Mouse (Mus musculus): ENCODE measurements around the gene Gucy2e.
A peak's percentile ranks its signal among the peaks of the same experiment; 100 is the strongest.

Gucy2e gene

DNA sequence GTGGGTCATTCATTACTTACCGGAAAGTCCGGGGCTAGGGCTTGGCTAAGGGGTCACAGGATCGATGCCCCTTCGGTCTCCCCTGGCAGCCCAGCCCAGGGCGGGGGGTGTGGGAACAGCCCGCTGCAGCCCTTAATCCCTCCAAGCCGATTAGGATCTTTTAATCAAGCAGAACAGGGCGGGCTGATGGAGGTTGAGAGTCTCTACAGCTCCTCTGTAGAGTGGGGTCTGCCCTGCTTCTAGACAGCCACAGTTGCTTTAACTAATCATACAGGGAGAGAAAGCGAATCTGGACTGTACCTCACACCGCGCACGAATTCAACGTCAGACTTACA is at the start of gene Gucy2e:
Gucy2e (minus strand) TSS at position 111 of the 335 bp plus-strand sequence.
- DNase-seq, result no peak

DNA sequence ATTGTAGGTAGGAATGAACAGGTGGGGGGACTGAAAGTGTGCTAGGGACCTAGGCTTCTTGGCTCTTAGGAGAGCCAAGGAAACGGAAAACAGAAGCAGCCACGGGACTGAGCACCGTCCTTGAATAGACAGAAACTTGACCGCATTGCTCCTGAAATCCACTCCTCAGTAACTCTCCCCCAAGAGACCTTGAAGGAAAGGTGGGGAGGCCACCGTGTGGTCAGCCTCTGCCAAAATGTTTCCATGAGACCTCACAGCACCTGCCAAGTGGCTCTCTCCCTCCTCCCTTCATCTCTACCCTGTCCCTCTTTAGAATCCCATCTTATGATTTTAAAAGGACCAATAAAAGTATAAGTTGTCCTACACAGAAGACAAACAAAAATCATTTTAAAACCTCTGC is 40.4 kb upstream of the Gucy2e start:
- DNase-seq, result no peak

GRCm38 (mm10) chr11:69276081-69276480 is 39.2 kb upstream of the Gucy2e start:
- DNase-seq, result no peak

DNA sequence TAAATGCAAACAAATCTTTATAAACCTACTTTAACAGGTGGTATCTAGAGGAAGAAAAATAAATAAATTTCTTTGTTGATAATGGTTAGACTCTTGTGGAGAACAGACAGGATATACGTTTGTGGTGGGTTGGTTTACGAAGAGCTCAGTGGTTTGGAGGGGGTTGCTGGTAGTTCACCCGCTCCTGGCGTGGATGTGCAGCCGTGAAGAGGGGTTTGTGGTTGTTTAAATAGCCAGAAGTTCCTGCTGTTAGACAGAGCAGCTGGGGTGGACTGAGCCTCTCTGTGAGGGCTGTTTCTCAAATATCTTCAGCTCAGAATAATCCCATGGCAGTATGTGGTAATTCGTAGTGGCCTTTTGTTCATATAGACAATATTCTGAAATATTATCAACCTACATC is 38.8 kb upstream of the Gucy2e start:
- DNase-seq, result no peak

DNA sequence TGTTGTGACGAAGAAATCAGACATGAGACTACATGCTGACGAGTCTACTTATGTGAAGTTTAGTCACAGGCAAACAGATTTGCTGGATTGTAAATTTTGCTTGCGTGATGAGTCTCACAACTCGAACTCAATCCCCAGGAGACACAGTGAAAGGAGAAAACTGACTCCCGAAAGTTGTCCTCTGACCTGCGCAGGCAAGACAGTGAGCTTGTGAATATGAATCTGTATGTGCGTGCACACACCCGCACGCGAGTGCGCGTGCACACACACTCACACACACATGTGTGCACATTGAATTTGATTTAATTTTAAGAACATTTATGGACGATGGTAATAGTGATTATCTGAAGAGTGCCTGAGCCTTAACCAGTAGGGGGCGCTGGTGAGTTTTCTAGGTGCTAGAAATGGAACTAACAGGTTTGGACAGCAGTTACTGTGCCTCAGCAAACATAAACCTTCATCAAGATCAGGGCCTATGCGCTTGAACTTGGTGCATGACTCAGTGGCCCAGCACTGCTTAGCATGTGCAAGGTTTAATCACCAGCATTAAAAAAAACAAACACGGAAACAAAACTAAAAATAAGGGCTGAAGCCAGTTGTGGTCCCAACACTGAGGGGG is 35.4 kb upstream of the Gucy2e start:
- DNase-seq, result peak; percentile 31 to 51

DNA sequence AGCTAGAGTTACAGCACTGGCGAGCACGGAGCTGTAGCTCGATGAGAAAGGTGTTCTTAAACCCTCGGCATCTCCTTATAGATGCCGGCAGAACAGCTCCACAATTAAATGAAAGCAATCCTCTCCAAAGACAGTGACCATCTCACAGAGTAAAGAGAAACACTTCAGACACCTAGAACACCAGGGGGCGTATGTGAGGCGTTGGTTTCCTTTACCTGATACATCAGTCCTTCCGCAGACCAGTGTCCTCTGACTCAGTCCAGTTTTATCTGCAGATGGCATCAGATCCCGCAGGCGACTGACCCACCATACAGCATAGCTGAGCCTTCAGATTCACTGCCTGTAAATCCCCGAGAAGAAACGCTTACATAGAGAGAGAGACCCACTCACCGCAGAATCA is 32.7 kb upstream of the Gucy2e start:
- DNase-seq, result peak in 1 of 2 experiments; percentile 35

- no peak for DNase-seq
Observed at GRCm38 (mm10) chr11:69268100-69268499, 31.3 kb upstream of the Gucy2e start.

DNA sequence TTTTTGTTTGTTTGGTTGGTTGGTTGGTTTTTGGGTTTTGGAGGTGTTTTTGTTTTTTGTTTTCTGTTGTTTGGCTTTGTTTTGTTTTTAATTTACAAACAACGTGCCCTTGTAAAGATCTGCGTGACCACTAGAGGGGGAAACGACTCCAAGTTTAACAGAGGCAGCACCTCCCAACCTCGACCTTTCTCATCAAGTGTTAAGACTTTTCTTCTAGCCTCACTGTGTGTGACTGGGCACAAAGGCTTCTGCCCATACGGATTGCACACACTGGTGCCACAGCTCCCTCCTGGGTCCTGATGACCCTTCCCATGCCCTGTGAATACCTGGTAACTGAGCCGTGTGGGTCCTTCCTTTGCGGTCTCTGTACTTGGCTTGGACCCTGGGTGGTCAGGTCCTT is 30.5 kb upstream of the Gucy2e start:
- no peak for DNase-seq

DNA sequence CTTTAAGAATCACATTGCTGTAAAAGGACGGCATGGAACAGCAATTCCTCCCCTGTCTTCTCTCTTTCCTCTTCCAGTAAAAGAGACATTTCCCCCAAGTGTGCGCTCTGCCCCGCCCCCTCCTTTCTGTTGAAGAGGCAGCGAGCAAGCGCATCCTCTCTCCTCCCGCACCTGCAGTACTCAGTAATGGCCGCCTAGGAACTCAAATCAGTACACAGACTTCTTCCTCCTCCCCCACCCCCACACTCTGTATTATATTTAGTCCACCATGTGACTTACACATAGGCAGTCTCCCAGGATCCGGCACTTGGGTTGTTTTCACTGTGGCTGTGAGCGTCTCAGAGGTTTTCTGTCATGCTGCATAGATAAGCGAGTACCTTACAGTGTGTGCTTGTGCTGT is 29.4 kb upstream of the Gucy2e start:
- DNase-seq, result peak; percentile 76 to 82

DNA sequence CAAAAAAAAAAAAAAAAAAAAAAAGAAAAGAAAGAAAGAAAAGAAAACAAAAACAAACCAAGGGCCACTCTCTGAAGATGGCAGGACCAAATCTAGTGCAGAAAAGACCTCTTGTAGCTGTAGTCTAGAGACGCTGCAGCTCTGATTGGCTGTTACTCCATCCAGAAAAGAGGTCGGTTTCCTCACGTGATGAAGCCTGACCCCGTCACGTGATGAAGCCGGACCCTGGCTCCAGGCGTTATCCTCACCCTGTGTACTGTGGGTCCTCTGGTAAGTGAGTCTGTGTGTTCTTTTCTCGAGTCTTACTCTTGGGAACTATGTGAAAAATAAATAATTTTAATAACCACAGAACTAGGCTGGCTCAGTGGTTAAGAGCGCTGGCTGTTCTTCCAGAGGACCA is 28.6 kb upstream of the Gucy2e start:
- DNase-seq, result no peak

DNA sequence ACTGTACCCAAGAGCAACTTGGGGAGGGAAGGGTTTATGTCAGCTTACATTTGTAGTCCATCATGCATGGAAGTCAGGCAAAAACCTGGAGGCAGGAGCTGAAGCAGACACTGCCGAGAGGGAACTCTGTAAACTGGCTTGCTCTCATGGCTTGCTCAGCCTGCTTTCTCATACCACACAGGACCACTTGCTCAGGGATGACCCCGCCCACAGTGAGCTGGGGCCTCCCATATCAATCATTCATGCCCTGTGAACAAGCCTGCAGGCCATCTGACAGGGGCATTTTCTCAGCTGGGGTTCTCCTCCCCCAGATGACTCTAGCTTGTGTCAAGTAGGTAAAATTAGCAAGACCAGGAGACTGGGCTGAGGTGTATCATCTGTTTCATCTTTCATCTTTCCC is 27.4 kb upstream of the Gucy2e start:
- DNase-seq, result no peak

DNA sequence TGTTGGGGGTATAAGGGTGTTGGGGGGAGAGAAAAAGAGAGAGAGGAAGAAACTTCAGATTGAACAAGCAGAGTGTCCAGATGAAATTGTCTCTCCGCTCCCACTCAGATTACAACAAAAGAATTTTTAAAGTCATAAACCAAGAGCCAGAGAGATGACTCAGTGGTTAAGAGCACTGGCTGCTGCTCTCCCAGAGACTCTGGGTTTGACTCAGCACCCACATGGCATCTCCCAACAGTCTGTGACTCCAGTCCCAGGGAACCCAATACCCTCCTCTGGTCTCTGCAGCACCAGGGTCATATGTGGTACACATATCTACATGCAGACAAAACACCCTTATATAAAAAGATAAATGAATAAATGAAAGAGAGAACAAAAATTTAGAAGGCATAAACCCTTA is 23.3 kb upstream of the Gucy2e start:
- DNase-seq, result no peak

DNA sequence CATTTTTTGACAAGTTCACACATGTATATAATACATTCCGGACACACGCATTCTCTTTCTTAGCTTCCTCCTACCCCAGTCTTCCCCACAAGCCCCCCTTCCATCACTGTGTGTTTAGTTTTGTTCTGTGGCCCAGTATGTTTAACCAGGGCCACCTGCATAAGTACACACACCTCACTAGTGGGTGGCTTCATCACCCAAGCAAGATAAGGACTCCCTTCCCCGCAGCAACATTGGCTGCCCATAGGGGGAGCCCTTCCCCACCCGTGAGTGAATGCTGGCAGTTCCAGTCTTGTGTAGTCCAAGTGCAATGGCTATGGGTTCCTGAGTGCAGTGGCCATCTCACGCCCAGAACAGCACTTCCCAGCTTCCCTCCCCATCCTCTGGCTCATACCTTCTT is 21.5 kb upstream of the Gucy2e start:
- DNase-seq, result peak; percentile 27

GRCm38 (mm10) chr11:69257807-69258206 is 21.0 kb upstream of the Gucy2e start:
- no peak for DNase-seq

DNA sequence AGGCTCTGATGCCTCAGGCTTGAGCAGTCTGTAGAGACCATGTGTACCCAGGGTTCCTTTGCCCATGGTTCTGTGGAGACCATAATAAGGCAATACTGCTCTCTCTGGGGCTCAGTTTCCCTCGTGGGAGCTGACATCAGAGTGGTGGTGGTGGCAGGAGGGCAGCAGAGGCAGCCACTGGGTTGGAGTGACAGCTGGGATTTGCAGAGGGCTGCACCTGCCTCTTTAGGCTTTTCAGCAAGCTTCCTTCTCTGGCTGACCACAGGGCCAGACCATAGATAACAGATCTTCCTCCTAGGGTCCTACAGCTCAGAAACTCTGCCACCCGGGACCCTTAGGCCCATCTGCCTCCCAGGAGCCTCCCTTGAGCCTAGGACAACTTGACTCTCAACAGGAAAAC is 20.2 kb upstream of the Gucy2e start:
- no peak for DNase-seq

- no peak for DNase-seq
Observed at GRCm38 (mm10) chr11:69254808-69255207, 18.0 kb upstream of the Gucy2e start.

- DNase-seq, result no peak
Observed at GRCm38 (mm10) chr11:69253131-69253530, 16.3 kb upstream of the Gucy2e start.

DNA sequence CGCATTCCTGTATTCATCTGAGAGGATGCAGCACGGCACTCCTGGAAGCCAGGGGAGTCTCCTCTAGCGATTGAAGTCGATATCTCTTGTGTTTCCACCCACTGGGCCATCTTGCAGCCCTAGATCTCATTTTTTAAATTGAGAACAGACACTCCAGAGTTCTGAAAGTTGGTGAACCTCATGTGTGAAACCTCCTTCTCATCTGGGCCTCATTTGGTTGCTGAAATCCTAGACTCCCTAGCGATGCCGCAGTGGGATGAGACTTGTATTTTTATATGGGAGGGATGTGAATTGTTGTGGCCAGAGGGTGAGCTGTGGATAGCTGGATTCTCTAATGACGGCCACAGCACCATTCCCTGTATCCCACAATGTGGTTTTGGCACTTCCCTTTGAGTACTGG is 15.1 kb upstream of the Gucy2e start:
- no peak for DNase-seq

DNA sequence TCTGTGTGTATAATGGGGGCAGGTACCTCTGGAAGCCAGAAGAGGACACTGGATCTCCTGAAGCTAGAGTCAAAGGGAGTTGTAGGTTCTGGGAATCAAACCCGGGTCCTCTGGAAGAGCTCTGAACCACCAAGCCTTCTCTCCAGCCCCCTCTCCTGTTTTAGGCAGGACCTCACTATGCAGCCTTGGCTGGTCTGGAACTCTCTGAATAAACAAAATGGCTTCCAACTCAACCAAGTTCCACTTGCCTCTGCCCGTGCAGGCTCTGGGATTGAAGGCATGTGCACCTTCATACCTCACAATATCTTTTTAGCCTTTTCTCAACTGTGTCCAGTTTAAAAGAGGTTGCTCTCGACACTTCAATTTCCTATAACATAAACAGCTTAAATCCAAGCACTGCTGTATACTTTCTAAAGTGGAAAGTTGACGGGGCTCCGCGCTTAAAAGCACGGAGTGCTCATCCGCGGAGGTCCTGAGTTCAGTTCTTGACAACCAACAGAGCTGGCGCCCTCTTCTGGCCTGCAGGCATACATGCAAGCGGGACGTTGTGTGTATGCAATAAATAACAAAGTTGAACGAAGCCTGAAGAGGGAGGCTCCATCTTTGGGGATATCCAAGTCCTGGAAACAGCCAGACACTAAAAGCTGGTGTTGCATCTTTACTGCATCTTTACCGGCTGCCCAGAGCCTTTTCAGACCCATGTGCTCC is 14.5 kb upstream of the Gucy2e start:
- no peak for DNase-seq

- DNase-seq, result no peak
Observed at GRCm38 (mm10) chr11:69250106-69250505, 13.3 kb upstream of the Gucy2e start.

- no peak for DNase-seq
Observed at GRCm38 (mm10) chr11:69249131-69249530, 12.3 kb upstream of the Gucy2e start.

DNA sequence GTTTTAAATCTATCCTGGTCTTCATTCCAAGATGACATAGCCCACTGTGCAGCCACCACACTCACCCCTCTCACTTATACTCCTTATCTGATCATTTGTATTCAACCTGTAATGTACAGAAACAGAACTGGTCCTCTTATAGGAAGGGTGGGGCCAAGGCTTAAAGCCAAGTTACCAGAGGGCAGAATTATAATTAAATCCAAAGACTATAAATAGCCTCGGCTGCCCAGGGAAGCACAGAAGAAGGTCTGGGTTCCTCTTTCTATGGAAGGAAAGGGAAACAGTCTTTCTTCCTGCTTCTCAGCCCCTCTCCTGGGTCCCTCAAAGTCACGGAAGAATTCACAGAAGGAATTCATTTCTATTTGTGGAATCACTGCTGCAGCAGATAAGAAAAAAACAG is 8.8 kb upstream of the Gucy2e start:
- no peak for DNase-seq

- no peak for DNase-seq
Observed at GRCm38 (mm10) chr11:69244911-69245310, 8.1 kb upstream of the Gucy2e start.

DNA sequence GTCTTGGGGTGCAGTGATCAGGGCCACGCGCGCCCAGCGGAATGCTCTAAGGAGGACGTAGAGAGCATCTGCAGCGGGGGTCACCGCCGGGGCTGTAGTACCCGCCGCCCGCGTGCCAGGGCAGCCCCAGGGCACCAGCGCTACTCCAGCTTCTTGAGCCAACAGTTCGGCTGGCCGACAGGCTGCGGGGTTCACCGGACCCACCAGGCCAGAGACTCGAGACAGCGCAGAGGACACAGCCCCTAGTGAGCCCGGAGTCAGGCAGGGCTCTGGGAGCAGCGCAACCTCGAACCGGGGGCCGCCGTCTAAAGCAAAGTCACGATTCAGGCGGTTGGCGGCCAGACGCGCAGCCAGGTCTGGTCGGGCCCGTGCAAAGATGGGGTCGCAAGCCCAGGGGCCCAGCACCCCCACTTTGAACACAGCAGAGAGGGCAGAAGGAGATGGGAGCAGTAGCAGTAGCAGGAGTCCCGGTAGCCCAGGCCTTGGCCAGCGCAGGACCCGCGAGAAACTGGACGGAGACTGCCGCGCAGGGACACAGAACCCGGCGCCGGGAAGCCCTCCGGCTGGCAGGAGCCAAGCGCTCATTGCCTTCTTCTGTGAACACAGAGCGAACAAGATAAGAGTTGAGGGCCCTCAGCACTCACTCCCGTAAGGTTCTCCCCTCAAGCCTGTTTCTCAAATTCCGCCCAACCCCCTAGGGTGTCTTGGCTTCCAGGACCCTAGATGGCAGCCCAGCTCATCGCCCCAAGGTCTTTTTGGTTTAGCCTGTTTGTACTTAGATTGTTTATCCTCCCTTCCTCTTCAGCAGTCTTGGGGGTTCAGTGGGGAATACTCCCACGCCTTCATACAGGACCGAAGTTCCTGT is 543 bp downstream of the Gucy2e start:
- DNase-seq, result no peak

Data from thymus, adult 18-20 months (tissue).